Mouse (Mus musculus) ovary, postnatal 10 days (tissue): Measurements from ENCODE around the gene Btf3.

Experiments
- DNase-seq: peaks from one replicate; pipeline ENCODE4 v3.0.0; 2022; ENCODE audit warnings: low spot score

Gene Btf3

DNA sequence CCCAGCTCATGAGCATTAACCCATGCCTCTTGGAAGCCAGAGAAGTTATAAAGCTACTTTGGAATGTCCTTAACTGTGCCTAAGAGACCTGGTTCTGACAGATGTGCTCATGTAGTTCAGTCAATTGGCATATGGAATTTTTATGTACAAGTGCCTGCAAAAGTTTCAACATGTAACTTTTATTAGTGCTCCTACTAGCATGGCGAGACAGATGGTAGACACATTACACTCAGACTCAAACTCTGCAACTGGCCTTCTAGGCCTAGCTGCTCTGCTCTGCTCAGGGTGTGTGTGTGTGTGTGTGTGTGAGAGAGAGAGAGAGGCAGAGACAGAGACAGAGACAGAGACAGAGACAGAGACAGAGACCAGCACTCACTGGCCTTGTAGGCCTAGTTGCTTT is 19.4 kb upstream of the Btf3 start:
- DNase-seq = no peak

DNA sequence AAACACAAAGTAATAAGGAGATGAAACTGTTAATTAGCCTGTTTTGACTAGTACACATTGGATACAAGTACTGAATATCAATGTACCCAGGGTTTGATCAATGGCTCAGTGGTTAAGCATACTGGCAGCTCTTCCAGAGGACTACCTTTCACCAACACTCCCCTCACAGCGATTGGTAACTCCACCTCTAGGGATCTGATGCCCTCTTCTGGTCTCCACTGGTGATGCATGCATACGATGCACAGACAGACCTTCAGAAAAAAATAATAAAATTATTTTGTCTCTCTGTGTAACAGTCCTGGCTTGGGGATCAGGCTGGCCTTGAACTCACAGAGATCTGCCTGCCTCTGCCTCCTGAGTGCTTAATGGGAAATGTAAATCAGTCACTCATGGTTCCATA is 15.3 kb upstream of the Btf3 start:
- no peak for DNase-seq

DNA sequence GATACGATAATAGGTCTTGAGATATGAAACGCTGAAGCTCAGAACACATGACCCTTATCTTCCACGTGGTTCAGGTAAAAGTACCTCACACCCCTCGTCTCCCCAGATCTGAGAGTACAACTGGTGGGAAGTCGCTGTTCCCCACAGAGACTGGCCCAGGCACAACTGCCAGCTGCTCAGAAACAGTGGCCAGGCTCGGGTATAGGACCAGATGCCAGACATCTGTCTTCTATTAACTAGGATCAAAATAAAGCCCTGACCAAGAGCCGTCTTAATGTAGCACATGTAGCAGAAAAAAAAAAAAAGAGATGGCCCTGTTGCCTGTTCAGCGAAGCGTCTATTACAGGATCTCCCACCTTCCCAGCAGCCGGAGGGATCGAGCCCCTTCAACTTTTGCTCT is 8.2 kb upstream of the Btf3 start:
- no peak for DNase-seq

DNA sequence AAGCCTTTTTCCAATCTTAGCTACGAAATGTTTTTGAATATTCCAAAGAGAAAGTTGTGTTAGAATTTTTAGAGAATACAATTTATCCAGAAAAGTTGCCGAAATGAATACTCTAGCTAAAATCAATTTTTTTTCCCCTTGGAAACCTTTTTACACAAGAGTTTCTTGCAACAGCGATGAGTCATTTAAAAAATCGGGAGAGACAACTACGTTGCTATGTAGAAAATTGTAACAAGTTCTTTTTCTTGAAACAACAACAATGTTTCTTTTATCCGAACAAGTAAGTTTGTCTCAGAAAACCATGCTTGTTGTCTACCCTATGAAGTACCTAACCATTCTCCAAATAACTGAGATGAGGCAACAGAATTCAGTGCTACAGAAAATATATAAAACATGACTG is 1.1 kb upstream of the Btf3 start:
- DNase-seq = no peak

DNA sequence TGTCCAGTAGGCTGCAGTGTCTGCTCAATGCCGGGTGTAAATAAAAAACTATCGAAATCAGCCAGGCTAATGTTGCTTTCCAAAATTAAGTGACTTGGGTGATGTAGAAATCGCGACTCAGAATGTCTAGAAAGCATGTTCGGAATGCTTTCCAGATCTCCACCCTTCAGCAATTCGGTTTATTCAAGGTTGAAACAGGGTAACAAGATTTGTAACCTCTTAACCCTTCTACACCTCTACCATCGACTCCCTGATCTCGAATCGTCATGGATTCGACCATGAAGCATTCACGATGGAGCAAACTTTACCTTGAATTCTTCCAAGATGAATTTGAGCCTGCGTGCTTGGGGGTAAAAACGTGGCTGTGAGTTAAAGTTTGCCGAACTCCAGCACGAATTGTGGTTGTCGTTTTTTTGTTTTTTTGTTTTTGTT is 456 bp upstream of the Btf3 start:
- DNase-seq = no peak

DNA sequence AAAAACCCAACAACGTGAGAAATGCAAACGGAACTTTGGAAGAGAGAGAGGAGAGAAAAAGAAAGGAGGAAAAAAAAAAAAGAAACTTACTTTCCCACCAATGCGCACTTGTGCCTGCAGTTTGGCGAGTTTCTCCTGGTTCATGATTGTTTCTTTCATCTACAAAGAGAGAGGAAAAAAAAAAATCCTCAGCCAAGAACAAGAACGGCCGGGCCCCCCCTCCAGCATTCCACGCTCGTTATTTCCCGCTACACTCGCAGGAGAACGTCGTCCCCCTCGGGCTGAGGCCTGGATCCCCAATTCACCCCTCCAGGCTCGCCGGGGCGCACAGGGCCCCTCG is 696 bp downstream of the Btf3 start:
- no peak for DNase-seq

DNA sequence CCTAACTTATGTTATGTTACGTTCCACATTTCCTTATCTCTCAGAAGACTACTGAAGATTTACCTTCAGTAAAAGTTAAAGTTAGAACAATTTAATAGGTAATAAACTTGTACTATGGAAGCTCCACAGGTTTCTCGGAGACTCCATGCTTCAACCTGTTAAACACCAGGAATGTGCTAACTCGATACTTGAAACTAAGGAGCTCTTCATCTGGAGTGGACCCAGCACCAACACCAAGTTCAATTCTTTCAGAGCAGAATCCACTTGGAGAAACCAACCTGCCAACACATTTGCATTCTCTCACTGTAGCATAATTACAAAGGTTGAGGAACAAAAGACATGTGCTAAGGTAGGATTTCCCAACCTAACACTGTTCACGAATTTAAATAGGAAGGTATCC is 1.7 kb downstream of the Btf3 start:
- no peak for DNase-seq

DNA sequence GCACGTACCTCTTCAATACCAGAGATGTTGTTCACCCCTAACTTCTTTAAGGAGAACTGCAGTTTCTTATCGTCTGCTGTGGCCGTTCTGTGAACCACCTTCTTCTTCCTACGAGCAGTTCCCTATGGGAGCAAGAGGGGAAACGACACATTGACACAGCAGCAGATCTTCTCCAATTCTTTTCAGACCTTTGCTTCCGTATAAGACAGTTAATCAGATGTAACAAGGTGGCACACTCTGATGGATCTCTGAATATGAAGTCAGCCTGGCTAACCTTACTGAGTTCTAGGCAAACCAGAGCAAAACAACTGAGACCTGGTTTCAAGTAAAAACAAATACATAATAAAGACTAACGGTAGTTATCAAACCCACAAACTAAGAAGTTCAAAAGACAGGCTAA is 3.2 kb downstream of the Btf3 start:
- no peak for DNase-seq

DNA sequence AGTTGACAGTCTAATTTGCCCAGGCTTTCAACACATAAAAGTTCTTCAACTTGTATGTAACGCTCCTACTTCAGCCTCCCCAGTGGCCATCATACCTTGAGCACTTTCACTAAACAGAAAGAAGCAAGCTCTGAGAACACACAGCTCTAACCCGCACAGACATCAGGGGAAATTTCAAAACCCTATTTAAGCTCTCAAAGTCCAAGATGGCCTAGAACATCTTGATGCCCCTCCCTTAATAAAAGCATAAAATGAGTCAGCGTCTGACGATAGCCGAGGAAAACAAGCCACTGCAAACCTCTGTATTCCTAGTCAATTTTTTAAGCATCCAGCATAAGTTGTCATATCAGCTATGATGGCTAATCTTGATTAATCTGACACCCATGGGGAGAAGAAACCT is 5.2 kb downstream of the Btf3 start:
- no peak for DNase-seq

DNA sequence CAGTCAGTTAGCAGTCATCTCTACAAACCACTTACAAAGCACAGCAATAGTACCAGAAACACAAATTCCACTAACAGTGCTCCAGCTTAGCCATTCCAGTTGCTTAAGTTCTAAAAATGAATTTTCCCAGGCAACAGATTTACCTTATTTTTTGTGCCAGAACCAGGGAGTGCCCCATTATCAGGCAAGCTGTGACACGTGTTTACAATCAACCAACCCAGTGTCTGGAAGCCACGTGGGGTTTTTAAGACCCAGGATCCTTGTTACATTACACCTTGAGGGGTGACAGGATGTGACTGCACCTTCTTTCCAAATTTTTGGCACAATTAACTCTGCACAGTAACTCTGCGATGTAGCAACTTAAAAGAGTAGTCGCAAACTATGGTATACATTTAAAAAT is 8.1 kb downstream of the Btf3 start:
- no peak for DNase-seq

DNA sequence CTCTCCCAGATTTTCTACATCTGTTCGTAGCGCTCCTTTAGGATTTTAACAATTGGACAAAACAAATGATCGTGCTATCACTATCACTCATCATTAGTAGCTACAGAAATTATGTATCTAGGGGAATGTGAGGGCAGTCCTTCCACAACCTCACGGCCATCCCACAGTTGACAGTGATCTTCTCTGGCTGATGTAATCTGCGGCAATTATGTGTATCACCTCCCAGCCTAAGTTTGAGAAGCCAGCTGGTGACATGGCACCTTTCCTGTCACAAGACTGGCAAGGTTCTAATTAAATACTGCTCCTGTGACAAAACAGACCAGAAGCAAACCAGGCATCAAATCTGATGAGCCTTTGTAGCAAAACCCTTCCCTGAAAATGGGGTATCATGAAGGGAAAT is 8.8 kb downstream of the Btf3 start:
- no peak for DNase-seq

DNA sequence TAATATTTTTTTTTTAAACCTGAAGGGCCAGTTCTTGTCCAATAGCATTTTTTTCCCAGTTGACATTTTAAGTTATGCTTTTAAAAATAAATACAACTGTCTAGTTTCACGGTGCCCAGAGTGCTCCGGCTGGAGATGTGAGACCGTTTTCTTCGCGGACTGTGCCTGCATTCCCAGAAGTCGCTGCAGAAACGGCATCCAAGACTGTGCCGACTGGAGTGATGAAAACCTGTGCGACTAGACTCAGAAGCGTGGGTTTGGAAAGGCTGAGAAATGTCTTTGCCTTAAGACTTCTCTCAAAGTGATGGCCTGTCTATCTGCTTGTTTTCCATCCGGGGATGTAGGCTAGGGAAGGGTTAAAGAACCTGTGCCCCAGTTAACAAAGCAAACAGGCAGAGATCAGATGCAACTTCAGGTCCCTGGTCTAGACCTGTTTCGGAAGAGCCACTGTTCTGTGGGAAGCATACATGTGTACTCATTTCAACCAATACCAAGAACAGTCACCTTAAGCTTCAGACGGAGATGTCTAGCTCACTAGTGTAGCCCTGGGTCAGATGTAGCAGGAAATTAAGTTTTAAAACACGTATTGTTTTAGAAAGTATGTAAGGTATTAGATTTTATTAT is 9.8 kb downstream of the Btf3 start:
- no peak for DNase-seq

DNA sequence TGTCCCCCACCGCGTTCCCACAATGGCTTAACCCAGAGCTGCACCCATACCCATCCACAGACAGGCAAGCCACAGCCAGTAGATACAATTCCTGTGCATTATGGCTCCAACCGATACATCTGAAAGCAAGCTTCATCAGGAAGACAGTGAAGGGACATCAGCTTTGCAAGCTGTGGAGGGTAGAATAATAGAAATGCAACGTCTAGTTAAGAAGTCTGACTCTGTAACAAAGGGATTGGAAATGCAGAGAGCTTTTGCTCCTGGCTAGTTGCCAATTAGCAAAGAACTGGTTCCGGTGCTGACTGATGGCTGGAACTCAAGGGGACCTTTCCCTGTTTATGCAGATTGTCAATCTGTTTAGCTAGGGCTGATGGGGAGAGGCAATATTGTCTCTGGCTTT is 10.4 kb downstream of the Btf3 start:
- no peak for DNase-seq

DNA sequence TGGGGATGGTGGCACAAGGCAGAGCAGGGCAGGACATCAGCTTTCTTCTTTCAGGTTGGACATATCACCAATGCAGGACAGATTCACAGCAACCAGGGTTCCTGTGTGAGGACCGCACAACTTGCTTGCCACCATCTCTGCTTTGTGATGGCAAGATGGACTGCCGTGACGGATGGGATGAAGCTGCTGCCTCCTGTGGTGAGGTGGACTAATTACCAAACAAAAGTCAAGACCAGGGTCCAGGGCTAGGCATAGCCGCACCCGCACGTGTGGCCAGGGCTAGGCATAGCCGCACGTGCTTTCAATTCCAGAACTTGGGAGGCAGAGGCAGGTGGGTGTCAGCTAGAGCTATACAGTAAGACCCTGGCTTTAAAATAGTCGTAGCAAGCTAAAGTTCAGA is 11.5 kb downstream of the Btf3 start:
- no peak for DNase-seq

DNA sequence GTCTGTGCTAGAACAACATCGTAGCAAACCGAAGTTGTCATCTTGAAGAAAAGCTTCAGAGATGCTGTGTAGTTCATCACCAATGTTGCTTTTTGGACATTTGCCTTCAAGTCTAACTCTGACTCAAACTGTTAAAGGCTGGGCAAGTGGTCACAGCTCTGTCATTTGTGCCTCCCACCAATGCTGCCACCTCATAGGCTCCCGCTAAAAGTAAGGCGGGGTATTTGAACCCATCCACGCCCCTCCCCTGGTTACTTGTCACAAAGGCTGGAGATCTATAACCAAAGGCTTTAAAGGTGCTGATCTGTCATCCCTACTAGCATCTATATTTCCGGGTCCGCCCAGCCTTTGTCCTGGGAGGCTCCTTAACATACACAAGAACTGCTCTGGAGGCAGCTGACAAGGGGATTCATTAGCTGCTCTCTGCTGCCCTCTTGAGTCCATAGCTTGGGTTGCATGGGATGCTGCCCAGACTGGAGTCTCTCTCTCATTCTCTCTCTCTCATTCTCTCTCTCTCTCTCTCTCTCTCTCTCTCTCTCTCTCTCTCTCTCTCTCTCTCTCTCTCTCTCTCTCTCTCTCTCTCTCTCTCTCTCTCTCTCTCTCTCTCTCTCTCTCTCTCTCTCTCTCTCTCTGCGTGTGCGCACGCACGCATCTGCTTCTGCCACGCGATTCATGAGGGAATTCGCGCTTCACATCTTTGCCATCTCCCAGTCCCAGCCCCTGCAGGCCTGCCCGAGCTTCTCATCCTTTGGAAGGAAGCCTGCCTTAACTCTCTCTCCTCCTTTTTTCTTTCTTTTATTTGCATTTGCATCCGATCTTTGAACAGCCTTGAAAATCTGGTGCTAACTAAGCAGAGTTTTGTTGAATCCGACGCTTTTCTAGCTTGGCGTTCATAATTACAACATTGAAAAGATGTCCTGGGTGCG is 17.7 kb downstream of the Btf3 start:
- peak; percentile 32 for DNase-seq

DNA sequence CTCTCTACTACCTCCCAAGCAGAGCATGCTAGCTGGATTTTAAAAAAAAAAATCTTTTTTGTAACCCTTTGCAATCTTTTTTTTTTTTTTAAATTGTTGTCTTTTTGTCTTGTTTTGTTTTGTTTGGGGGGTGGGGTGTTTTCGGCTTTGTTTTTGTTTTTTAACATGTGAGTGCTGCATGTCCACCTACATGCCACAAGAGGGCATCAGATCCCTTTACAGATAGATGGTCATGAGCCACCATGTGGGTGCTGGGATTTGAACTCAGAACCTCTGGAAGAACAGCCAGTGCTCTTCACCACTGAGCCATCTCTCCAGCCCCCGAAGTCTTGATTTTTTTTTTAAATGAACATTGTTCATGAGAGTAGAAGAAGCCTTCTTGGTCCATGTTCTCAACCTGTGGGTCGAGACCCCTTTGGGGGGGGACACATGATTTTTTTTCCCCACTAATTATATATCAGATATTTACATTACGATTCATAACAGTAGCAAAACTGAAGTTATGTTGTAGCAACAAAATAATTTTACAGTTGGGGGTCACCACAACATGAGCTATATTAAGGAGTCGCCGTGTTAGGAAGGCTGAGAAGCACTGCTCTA is 18.8 kb downstream of the Btf3 start:
- no peak for DNase-seq

DNA sequence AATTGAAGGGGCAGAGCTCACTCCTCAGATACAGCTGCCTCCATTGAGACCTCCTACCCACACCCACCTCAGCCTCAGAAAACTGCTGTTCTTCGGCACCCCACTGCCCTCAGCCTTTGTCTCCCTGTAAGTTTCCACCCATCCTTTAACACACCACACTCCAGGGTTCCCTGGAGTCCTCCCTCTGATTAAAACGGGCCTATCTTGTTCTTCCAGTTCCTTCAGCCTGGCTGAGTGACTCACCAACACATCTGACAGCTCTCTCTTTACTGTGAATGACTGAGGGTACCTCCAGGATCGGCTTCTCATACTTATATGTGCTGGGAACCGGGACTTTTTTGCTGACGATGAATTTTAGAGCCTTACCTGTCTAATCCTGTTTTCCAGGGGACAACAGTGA is 20.7 kb downstream of the Btf3 start:
- DNase-seq = no peak

DNA sequence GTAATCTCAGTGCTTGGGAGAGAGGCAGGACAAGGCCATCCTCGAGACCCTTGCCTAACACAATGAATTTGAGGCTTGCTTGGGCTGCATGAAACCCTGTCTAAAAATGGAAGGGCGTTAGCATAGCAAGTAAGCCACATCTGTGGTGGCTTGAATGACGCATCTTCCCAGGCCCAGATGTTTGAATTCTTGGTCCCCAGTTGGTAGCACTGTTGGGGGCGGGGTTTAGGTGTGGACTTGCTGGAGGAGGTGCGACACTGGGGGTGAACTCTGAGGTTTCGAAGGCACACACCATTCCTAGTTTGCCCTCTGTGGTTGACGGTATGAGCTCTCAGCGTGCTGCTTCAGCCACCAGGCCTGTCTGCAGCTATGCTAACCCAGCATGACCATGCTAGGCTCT is 25.1 kb downstream of the Btf3 start:
- DNase-seq = no peak

DNA sequence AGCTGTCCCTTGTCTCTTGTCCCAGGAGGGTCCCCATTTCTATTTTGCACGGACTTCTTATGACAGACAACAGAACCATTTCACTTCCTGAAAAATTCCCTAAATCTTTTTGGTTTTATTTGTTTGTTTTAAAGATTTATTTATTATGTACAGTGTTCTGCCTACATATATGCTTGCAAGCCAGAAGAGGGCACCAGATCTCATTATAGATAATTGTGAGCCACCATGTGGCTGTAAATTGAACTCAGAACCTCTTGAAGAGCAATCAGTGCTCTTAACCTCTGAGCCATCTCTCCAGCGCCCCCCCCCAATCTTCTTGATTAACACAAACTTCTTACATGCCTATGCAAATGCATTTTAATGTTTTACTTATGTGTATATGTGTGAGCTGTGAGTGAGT is 26.1 kb downstream of the Btf3 start:
- no peak for DNase-seq

DNA sequence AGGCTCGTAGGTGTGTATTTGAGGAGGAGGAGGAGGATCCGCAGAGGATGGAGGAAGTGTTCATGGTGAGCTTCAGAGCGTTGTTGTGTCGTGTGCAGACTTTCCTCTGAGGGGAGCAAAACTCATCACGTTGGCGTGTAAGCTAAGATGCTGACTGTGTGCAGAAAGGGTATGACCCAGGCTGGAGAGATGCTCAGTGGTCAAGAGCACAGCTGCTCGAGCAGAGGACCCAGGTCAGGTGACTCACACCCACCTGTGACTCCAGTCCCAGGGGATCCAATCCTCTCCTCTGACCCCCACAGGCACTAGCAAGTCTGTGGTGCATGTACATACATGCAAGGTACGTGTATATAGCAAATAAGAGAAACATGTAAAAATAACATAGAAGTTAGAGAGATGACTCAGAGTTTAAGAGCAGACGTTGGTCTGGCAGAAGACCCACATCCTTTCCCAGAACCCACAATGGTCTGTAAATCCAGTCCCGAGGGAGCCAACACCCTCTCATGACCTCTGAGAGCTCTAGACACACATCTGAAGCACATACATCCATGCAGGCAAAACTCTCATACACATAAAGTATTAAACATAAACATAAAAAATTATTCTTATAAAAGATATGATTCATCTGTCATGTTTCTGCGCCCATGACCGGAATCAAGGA is 35.7 kb downstream of the Btf3 start:
- DNase-seq = no peak

DNA sequence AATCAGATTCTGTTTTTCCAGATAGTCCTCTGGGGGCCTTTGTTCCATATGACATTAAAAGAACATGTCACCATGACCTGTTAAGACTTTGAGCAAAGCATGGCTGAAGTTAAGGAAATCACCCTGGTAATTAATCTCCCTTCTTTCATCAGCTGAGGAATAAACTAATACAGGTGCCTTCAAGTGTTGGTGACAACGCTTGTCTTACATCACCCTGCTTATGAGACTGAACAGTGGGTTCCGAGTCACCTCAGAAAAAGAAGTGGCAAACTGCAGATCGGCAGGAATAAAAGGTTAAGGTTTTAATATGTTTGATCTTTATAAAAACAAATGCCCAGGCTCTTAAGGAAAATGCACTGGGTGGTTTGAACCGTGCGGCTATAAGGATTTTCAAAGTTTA is 37.1 kb downstream of the Btf3 start, which contains the start of gene Gm21976:
Gene Gm21976 (plus strand): TSS at position 202 of the 400 bp plus-strand sequence.
- DNase-seq = no peak

DNA sequence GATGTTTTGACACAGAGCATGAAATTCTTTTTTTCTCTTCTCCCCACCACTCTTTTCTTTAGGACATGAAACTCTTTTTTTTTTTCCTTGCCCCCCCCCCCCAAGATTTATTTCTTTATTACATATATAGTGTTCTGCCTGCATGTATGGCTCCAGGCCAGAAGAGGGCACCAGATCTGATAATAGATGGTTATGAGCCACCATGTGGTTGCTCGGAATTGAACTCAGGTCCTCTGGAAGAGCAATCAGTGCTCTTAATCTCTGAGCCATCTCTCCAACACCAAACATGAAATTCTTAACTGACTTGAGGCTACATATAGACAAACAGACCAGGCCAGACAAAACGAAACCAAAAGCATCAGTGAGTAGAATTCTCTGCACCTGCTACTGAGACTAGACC is 39.3 kb downstream of the Btf3 start:
- no peak for DNase-seq

DNA sequence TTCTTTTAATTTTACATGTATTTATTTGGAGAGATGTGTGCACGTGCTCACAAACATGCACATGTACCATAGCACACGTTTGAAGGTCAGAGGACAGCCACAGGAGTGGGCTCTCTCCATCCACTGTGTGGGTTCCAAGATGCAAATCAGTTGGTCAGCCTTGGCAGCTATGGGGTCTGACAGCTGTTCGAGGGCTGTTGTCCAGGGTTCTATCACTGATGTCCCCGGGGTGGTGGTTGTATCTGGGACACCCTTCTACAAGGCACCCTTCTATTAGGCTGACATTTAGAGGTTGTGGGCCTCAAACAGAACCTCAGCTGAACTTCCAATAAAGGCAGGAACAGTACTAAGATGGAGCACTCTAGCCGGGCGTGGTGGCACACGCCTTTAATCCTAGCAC is 40.6 kb downstream of the Btf3 start:
- no peak for DNase-seq
